Mouse (Mus musculus) midbrain, embryonic 10.5 days (tissue): ENCODE measurements around the gene Men1. TPM values are rescaled to one million over a fixed set of nuclear protein-coding genes. Genes with fewer than 3 reads are reported as not detected.
A peak's percentile ranks its signal among the peaks of the same experiment; 100 is the strongest.

Source experiments
- DNase-seq: peaks from one replicate; pipeline ENCODE4 v3.0.0-alpha.2; 2017; ENCODE audit warnings: low spot score
- H3K27ac ChIP-seq: fragments of 300-500 bp; sonication (generic); replicated peaks from 2 replicates; pipeline ENCODE4 v1.5.1; 2016; ENCODE audit warnings: mild to moderate bottlenecking
- H3K27me3 ChIP-seq: fragments of 300-500 bp; sonication (generic); 2 replicates; pipeline ENCODE4 v1.6.1; 2016; ENCODE audit warnings: low read depth, mild to moderate bottlenecking; ENCODE audit not compliant: poor library complexity, severe bottlenecking
- H3K36me3 ChIP-seq: fragments of 300-500 bp; sonication (generic); 2 replicates; pipeline ENCODE4 v1.6.1; 2016; ENCODE audit warnings: mild to moderate bottlenecking, moderate library complexity
- H3K4me1 ChIP-seq: fragments of 300-500 bp; sonication (generic); 2 replicates; pipeline ENCODE4 v1.6.1; 2016
- H3K4me3 ChIP-seq: fragments of 300-500 bp; sonication (generic); 2 replicates; pipeline ENCODE4 v1.5.1; 2016; ENCODE audit warnings: mild to moderate bottlenecking, moderate library complexity
- H3K9me3 ChIP-seq: fragments of 300-500 bp; sonication (generic); replicated peaks from 2 replicates; pipeline ENCODE4 v1.6.1; 2016; ENCODE audit warnings: mild to moderate bottlenecking
- WGBS: fragments of 180-500 bp; shearing (Covaris S2); methylation state at CpG from one replicate; pipeline ENCODE4 v1.1.7; 2016; 5-methylcytosine and 5-hydroxymethylcytosine counted together
- polyA plus RNA-seq: library from polyadenylated mRNA; unstranded; fragments of >200 nt; fragmentation: Nextera tagmentation; extraction: Ambion mirVana; gene quantifications from 2 replicates; pipeline ENCODE4 v1.2.1, GENCODE M21; 2016

Men1 gene
- polyA plus RNA-seq, 1 experiment from 2014 or later, result 128 TPM

DNA sequence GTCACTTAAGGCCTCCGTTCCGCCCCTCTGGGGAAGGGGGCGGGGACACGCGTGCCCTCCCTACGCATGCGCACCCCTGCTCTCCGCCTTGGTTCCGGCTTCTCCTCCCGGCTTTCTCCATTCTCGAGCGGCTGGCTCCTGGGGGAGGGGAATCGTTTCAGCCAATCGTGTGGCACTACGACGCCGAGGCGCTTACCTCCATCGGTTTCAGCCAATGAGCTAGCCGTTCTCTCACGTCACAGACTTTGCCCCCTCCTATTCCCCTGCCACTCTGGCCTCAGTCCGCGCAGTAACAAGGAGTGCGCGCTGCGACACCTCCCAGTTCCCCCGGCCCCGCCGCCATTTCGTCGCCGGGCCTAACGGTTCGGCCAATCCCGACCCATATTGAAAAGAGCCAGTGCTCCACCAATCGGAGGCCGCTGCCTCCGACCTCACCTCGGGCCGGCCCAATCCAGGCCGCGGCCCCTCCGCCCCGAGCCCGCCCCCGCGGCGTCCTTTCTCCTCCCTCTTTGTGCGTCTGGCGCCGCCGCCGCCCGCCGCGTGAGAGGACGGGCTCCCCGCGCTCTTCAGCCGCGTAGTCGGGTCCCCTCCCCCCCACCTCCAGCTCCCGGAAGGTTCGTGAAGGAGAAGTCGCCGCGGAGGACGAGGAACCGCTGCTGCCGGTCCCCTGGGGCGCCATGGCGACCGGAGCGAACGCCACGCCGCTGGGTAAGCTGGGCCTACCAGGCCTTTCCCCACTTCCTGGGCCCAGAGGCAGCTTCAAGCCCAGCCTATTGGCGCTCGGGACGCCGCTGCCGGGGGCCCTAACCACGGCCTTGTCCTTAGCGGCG lies 28.8 kb downstream of the Men1 start, which contains the start of gene Sf1:
TSS of gene Sf1 (plus strand) at position 280 of the 830 bp plus-strand sequence.
- Histone ChIP-seq H3K4me1 (peaks cover 27% of the 10 kb centered on the region), H3K9me3 (no peaks in the 10 kb centered on the region), H3K27me3 (no peaks in the 10 kb centered on the region), H3K36me3 (peaks cover 50% of the 10 kb centered on the region), H3K27ac (peak within 1 kb of the TSS; percentile 100), H3K4me3 (peak within 1 kb of the TSS; percentile 100)
- under 1% methylated on average over 85 of the region's 85 CpGs for WGBS
- peak; percentile 100 for DNase-seq

- no peaks in the 10 kb centered on the region for H3K27me3 ChIP-seq
- WGBS, result under 1% methylated on average over 55 of the region's 55 CpGs
- peaks cover 27% of the 10 kb centered on the region for H3K4me1 ChIP-seq
- H3K36me3 ChIP-seq, result peaks cover 57% of the 10 kb centered on the region
- DNase-seq, result peak; percentile 88
- no peaks in the 10 kb centered on the region for H3K9me3 ChIP-seq
- peak overlapping the region; percentile 100 for H3K27ac ChIP-seq
- peak overlapping the region; percentile 100 for H3K4me3 ChIP-seq
Observed at GRCm38 (mm10) chr19:6364317-6364725, 29.5 kb downstream of the Men1 start.

GRCm38 (mm10) chr19:6364842-6365241 lies 30.1 kb downstream of the Men1 start:
- Histone ChIP-seq H3K9me3 (no peaks in the 10 kb centered on the region), H3K27ac (peak overlapping the region; percentile 100), H3K36me3 (peaks cover 62% of the 10 kb centered on the region), H3K4me1 (peaks cover 27% of the 10 kb centered on the region), H3K4me3 (peak overlapping the region; percentile 100), H3K27me3 (no peaks in the 10 kb centered on the region)
- DNase-seq, result no peak
- WGBS, result 11% methylated on average over 2 of the region's 2 CpGs

- whole genome bisulfite sequencing, result 87% methylated on average over 2 of the region's 2 CpGs
- Histone ChIP-seq H3K27me3 (no peaks in the 10 kb centered on the region), H3K36me3 (peaks cover 100% of the 10 kb centered on the region), H3K9me3 (no peaks in the 10 kb centered on the region), H3K4me3 (no peak overlapping the region), H3K4me1 (peaks cover 24% of the 10 kb centered on the region), H3K27ac (no peak overlapping the region)
- no peak for DNase-seq
Observed at GRCm38 (mm10) chr19:6370175-6370574, 35.4 kb downstream of the Men1 start.

- Histone ChIP-seq H3K27me3 (no peaks in the 10 kb centered on the region), H3K4me3 (no peak overlapping the region), H3K4me1 (peaks cover 28% of the 10 kb centered on the region), H3K9me3 (no peaks in the 10 kb centered on the region), H3K36me3 (peaks cover 100% of the 10 kb centered on the region), H3K27ac (no peak overlapping the region)
- 94% methylated on average over 3 of the region's 3 CpGs for WGBS
- no peak for DNase-seq
Observed at GRCm38 (mm10) chr19:6372433-6372832, 37.7 kb downstream of the Men1 start.

DNA sequence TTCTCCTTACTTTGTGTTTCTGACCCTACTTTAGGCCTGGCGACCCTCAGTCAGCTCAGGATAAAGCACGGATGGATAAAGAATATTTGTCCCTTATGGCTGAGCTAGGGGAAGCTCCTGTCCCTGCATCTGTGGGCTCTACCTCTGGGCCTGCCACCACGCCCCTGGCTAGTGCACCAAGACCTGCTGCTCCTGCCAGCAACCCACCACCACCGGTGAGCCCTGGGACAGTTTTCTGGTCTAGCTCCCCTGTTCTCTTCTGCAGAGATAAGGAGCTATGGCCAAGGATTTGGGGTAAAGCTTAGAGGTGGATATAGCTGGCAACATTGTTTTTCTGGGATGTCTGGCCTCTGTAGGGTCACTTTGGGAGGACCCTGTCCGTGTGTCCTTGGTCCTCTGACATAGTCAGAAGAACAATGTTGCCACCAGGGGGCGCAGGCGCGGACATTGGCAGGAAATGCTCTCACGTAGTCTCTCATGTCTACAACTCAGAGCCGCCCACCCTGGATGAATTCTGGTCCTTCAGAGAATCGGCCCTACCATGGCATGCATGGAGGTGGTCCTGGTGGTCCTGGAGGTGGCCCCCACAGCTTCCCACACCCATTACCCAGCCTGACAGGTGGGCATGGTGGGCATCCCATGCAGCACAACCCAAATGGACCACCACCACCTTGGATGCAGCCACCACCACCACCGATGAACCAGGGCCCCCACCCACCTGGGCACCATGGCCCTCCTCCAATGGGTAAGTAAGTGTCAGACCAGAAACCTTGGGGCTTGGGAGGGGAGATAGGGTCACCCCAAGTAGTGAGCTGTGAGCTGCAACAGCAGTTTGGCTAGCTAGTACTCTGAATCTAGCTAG lies 39.0 kb downstream of the Men1 start:
- DNase-seq, result peak; percentile 72
- Histone ChIP-seq H3K27ac (no peak overlapping the region), H3K4me3 (no peak overlapping the region), H3K36me3 (peaks cover 100% of the 10 kb centered on the region), H3K27me3 (no peaks in the 10 kb centered on the region), H3K4me1 (peaks cover 31% of the 10 kb centered on the region), H3K9me3 (no peaks in the 10 kb centered on the region)
- WGBS, result 75% methylated on average over 12 of the region's 12 CpGs

- WGBS, result over 99% methylated on average over 10 of the region's 10 CpGs
- no peaks in the 10 kb centered on the region for H3K27me3 ChIP-seq
- H3K9me3 ChIP-seq, result no peaks in the 10 kb centered on the region
- H3K27ac ChIP-seq, result no peak overlapping the region
- peaks cover 31% of the 10 kb centered on the region for H3K4me1 ChIP-seq
- H3K36me3 ChIP-seq, result peaks cover 100% of the 10 kb centered on the region
- DNase-seq, result no peak
- H3K4me3 ChIP-seq, result no peak overlapping the region
Observed at GRCm38 (mm10) chr19:6374571-6374970, 39.8 kb downstream of the Men1 start.

DNA sequence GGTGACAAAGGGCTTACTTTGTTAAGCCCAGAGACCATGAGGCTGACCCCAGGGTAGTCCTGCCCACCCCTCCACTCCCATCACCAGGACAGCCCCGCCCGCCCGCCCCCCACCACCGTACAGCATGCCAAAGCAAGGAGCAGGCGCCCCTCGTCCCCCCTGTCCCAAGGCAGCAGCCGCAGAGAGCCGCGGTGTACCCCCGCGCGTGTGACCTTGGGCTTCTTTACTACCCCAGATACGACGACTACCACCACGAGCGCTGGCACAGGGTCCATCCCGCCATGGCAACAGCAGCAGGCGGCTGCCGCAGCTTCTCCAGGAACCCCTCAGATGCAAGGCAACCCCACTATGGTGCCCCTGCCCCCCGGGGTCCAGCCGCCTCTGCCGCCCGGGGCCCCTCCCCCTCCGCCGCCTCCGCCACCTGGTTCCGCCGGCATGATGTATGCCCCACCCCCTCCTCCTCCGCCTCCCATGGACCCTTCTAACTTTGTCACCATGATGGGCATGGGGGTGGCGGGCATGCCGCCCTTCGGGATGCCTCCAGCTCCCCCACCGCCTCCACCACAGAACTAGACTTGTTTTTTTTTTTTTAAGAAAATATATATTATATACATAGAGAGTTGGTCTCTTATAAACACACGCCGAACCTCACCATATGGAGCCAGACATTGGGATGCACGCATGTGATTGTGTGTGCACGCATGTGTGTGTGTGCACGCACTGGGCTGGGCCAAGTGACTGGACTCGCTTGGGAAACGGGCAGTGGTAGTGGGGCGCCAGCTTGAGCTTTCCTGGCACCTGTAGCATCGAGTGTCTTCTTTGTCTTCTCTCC lies 40.9 kb downstream of the Men1 start:
- Histone ChIP-seq H3K27ac (no peak overlapping the region), H3K27me3 (no peaks in the 10 kb centered on the region), H3K4me3 (no peak overlapping the region), H3K4me1 (peaks cover 31% of the 10 kb centered on the region), H3K36me3 (peaks cover 98% of the 10 kb centered on the region), H3K9me3 (no peaks in the 10 kb centered on the region)
- no peak for DNase-seq
- WGBS, result 93% methylated on average over 42 of the region's 42 CpGs

DNA sequence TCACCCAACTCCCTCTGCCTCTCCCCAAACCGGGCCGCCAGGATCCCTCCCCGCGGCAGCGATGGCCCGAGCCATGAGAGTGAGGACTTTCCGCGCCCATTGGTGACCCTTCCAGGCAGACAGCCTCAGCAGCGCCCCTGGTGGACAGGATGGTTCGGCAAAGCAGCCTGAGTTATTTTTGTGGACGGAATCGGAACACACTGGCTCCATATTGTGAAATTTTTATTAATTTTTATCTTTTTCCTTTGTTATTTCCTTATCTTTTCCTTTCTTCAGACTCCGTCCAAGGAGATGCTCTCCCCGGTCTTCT lies 41.4 kb downstream of the Men1 start:
- peak; percentile 54 for DNase-seq
- Histone ChIP-seq H3K27me3 (no peaks in the 10 kb centered on the region), H3K27ac (no peak overlapping the region), H3K9me3 (no peaks in the 10 kb centered on the region), H3K36me3 (peaks cover 98% of the 10 kb centered on the region), H3K4me1 (peaks cover 31% of the 10 kb centered on the region), H3K4me3 (no peak overlapping the region)
- 76% methylated on average over 14 of the region's 14 CpGs for WGBS

- DNase-seq, result no peak
- Histone ChIP-seq H3K27me3 (no peaks in the 10 kb centered on the region), H3K36me3 (peaks cover 95% of the 10 kb centered on the region), H3K27ac (no peak overlapping the region), H3K4me1 (peaks cover 31% of the 10 kb centered on the region), H3K9me3 (no peaks in the 10 kb centered on the region), H3K4me3 (no peak overlapping the region)
- WGBS, result 89% methylated on average over 2 of the region's 2 CpGs
Observed at GRCm38 (mm10) chr19:6376643-6377042, 41.9 kb downstream of the Men1 start.

- H3K4me1 ChIP-seq, result peaks cover 32% of the 10 kb centered on the region
- peak; percentile 46 for DNase-seq
- no peak overlapping the region; the same call in 1 of the 2 replicates for H3K27ac ChIP-seq
- H3K27me3 ChIP-seq, result no peaks in the 10 kb centered on the region
- H3K36me3 ChIP-seq, result peaks cover 87% of the 10 kb centered on the region
- H3K4me3 ChIP-seq, result no peak overlapping the region
- H3K9me3 ChIP-seq, result no peaks in the 10 kb centered on the region
- WGBS, result 70% methylated on average over 11 of the region's 11 CpGs
Observed at GRCm38 (mm10) chr19:6377327-6378040, 42.7 kb downstream of the Men1 start.
